Mouse (Mus musculus) spleen, adult 2 months (tissue): ENCODE measurements around the gene Hmcn2.

Source experiments
- CTCF ChIP-seq: fragments of 200-500 bp; IDR thresholded peaks from 2 replicates; pipeline ENCODE4 v1.5.1; 2011; ENCODE audit warnings: mild to moderate bottlenecking, inconsistent platforms; ENCODE audit not compliant: insufficient read depth, insufficient read length, insufficient replicate concordance; ENCODE audit errors: extremely low read depth
- POLR2A ChIP-seq: fragments of 200-500 bp; IDR thresholded peaks from 2 replicates; pipeline ENCODE4 v1.6.1; 2011; ENCODE audit warnings: low read depth, low read length, inconsistent platforms

- TF ChIP-seq POLR2A = no peak
- no peak for TF ChIP-seq CTCF
These were observed 5.0 kb downstream of the Hmcn2 start for GRCm38 (mm10) chr2:31319200-31319599.
